Mouse (Mus musculus): Measurements from ENCODE around the gene Clic1. TPM values are rescaled to one million over a fixed set of nuclear protein-coding genes. Genes with fewer than 3 reads are reported as not detected.
A peak's percentile ranks its signal among the peaks of the same experiment; 100 is the strongest.

Clic1 gene
- polyA plus RNA-seq, 1 experiment from 2014 or later, result 179 TPM

- Histone ChIP-seq H3K27me3 (ENCODE audit: poor library complexity, severe bottlenecking) (peaks cover 37% of the 10 kb centered on the region), H3K27ac (no peak overlapping the region), H3K4me3 (no peak overlapping the region; the same call in 1 of the 2 replicates), H3K4me1 (peaks cover 30% of the 10 kb centered on the region), H3K36me3 (replicated peaks) (no peaks in the 10 kb centered on the region), H3K9me3 (no peaks in the 10 kb centered on the region)
- 85% methylated on average over 4 of the region's 4 CpGs for WGBS
- no peak for DNase-seq (ENCODE audit: extremely low spot score, low spot score)
Measured at GRCm38 (mm10) chr17:35080710-35081109, 30.9 kb downstream of the Clic1 start.

GRCm38 (mm10) chr17:35082841-35083576, 33.2 kb downstream of the Clic1 start:
- Histone ChIP-seq H3K4me1 (peaks cover 8% of the 10 kb centered on the region), H3K27me3 (ENCODE audit: poor library complexity, severe bottlenecking) (peaks cover 25% of the 10 kb centered on the region), H3K36me3 (replicated peaks) (no peaks in the 10 kb centered on the region), H3K4me3 (no peak overlapping the region), H3K27ac (no peak overlapping the region), H3K9me3 (no peaks in the 10 kb centered on the region)
- WGBS, result 86% methylated on average over 16 of the region's 16 CpGs
- no peak for DNase-seq (ENCODE audit: extremely low spot score, low spot score)

GRCm38 (mm10) chr17:35083929-35084497, 34.2 kb downstream of the Clic1 start:
- no peak for DNase-seq (ENCODE audit: extremely low spot score, low spot score)
- no peak overlapping the region for H3K27ac ChIP-seq
- 90% methylated on average over 3 of the region's 3 CpGs for WGBS

GRCm38 (mm10) chr17:35085208-35085865, 35.6 kb downstream of the Clic1 start, which contains the start of gene Ly6g6f:
Gene Ly6g6f, minus strand, starts transcription at chr17:35085610.
- Histone ChIP-seq H3K4me3 (no peak within 1 kb of the TSS), H3K36me3 (replicated peaks) (no peaks in the 10 kb centered on the region), H3K27me3 (ENCODE audit: poor library complexity, severe bottlenecking) (peaks cover 7% of the 10 kb centered on the region; the same call in 1 of the 2 replicates), H3K4me1 (peaks cover 18% of the 10 kb centered on the region), H3K9me3 (no peaks in the 10 kb centered on the region), H3K27ac (no peak within 1 kb of the TSS)
- 84% methylated on average over 7 of the region's 7 CpGs for WGBS
- DNase-seq (ENCODE audit: extremely low spot score, low spot score), result no peak

More at GRCm38 (mm10) chr17:35083929-35084497, 34.2 kb downstream of the Clic1 start:
- H3K4me1 ChIP-seq, result peaks cover 5% of the 10 kb centered on the region
- H3K27me3 ChIP-seq (ENCODE audit: poor library complexity, severe bottlenecking), result peaks cover 15% of the 10 kb centered on the region
- H3K9me3 ChIP-seq, result no peaks in the 10 kb centered on the region
- H3K4me3 ChIP-seq, result no peak overlapping the region
- H3K36me3 ChIP-seq (replicated peaks), result no peaks in the 10 kb centered on the region

- Histone ChIP-seq H3K4me3 (no peak overlapping the region), H3K36me3 (replicated peaks) (peaks cover 26% of the 10 kb centered on the region)
- WGBS, result 55% methylated on average over 2 of the region's 2 CpGs
Measured at GRCm38 (mm10) chr17:35088151-35088550, 38.4 kb downstream of the Clic1 start.

GRCm38 (mm10) chr17:35088825-35089644, 39.3 kb downstream of the Clic1 start, which contains the start of gene Abhd16a:
Gene Abhd16a, plus strand, starts transcription at chr17:35089263.
- Histone ChIP-seq H3K4me1 (peaks cover 20% of the 10 kb centered on the region), H3K27ac (peak within 1 kb of the TSS; percentile 99), H3K9me3 (no peaks in the 10 kb centered on the region), H3K4me3 (peak within 1 kb of the TSS; percentile 78), H3K36me3 (replicated peaks) (peaks cover 35% of the 10 kb centered on the region), H3K27me3 (ENCODE audit: poor library complexity, severe bottlenecking) (no peaks in the 10 kb centered on the region)
- peak; percentile 93 for DNase-seq (ENCODE audit: extremely low spot score, low spot score)
- 3% methylated on average over 67 of the region's 67 CpGs for WGBS

More at GRCm38 (mm10) chr17:35088151-35088550, 38.4 kb downstream of the Clic1 start:
- H3K9me3 ChIP-seq, result no peaks in the 10 kb centered on the region
- no peak overlapping the region for H3K27ac ChIP-seq
- no peaks in the 10 kb centered on the region for H3K27me3 ChIP-seq (ENCODE audit: poor library complexity, severe bottlenecking)
- no peak for DNase-seq (ENCODE audit: extremely low spot score, low spot score)
- peaks cover 20% of the 10 kb centered on the region for H3K4me1 ChIP-seq

- H3K36me3 ChIP-seq (replicated peaks), result peaks cover 48% of the 10 kb centered on the region
- H3K27ac ChIP-seq, result peak overlapping the region; percentile 99; the same call in 1 of the 2 replicates
- H3K4me1 ChIP-seq, result peaks cover 20% of the 10 kb centered on the region
- WGBS, result 83% methylated on average over 8 of the region's 8 CpGs
- H3K27me3 ChIP-seq (ENCODE audit: poor library complexity, severe bottlenecking), result no peaks in the 10 kb centered on the region
- no peak for DNase-seq (ENCODE audit: extremely low spot score, low spot score)
- peak overlapping the region; percentile 78 for H3K4me3 ChIP-seq
- H3K9me3 ChIP-seq, result no peaks in the 10 kb centered on the region
Measured at GRCm38 (mm10) chr17:35090166-35090932, 40.6 kb downstream of the Clic1 start.

- DNase-seq (ENCODE audit: extremely low spot score, low spot score), result no peak
- WGBS, result 89% methylated on average over 14 of the region's 14 CpGs
- Histone ChIP-seq H3K4me3 (no peak overlapping the region), H3K27me3 (ENCODE audit: poor library complexity, severe bottlenecking) (no peaks in the 10 kb centered on the region), H3K27ac (no peak overlapping the region), H3K4me1 (peaks cover 20% of the 10 kb centered on the region), H3K9me3 (no peaks in the 10 kb centered on the region), H3K36me3 (replicated peaks) (peaks cover 70% of the 10 kb centered on the region)
Measured at GRCm38 (mm10) chr17:35092403-35093198, 42.8 kb downstream of the Clic1 start.

- Histone ChIP-seq H3K27me3 (ENCODE audit: poor library complexity, severe bottlenecking) (no peaks in the 10 kb centered on the region), H3K27ac (no peak overlapping the region), H3K36me3 (replicated peaks) (peaks cover 90% of the 10 kb centered on the region), H3K4me1 (peaks cover 14% of the 10 kb centered on the region), H3K9me3 (no peaks in the 10 kb centered on the region), H3K4me3 (no peak overlapping the region)
- 95% methylated on average over 15 of the region's 15 CpGs for WGBS
- DNase-seq (ENCODE audit: extremely low spot score, low spot score), result no peak
Measured at GRCm38 (mm10) chr17:35094475-35095365, 45.0 kb downstream of the Clic1 start.

GRCm38 (mm10) chr17:35096597-35096996, 46.8 kb downstream of the Clic1 start:
- DNase-seq (ENCODE audit: extremely low spot score, low spot score), result no peak
- H3K27ac ChIP-seq, result no peak overlapping the region
- no peaks in the 10 kb centered on the region for H3K4me1 ChIP-seq
- H3K36me3 ChIP-seq (replicated peaks), result peaks cover 98% of the 10 kb centered on the region
- 85% methylated on average over 12 of the region's 12 CpGs for WGBS
- no peaks in the 10 kb centered on the region for H3K9me3 ChIP-seq
- no peaks in the 10 kb centered on the region for H3K27me3 ChIP-seq (ENCODE audit: poor library complexity, severe bottlenecking)
- H3K4me3 ChIP-seq, result no peak overlapping the region

Measured in forebrain, embryonic 10.5 days (tissue).